Mouse (Mus musculus): ENCODE results near the gene Zfyve27. TPM values are rescaled to one million over a fixed set of nuclear protein-coding genes. Genes with fewer than 3 reads are reported as not detected.

Gene Zfyve27
- polyA plus RNA-seq, 1 experiment from 2014 or later = 17.5 TPM

DNA sequence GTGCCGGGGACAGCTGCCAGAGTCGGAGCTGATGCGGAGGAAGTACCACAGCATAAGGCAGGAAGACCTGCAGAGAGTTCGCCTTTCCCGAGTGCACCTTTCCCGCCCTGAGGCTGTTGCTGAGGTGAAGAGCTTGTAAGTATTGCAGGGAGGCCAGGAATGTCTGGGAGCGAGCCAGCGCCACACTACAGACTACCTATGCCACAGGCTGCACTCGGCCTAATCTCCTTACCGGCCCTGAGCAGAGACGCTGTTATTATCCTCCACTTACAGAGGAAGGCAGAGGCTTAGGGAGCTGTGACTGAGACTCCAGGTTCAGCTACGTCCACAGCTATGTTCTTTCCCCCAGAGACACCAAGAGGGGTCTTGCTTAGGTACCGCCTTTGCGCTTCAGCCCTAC lies 15.6 kb downstream of the Zfyve27 start:
- no peak for ATAC-seq (replicated peaks; ENCODE audit: low FRiP score, low TSS enrichment, low read depth)
- 90% methylated on average over 14 of the region's 14 CpGs for WGBS
- Histone ChIP-seq H3K4me1 (replicated peaks; ENCODE audit: control insufficient read depth, insufficient read depth, low read length) (no peaks in the 10 kb centered on the region), H3K9ac (ENCODE audit: low read length) (no peak overlapping the region), H3K36me3 (ENCODE audit: control insufficient read depth, insufficient read depth, low read length) (peaks cover 47% of the 10 kb centered on the region), H3K9me3 (ENCODE audit: control insufficient read depth, low read length) (no peaks in the 10 kb centered on the region), H3K4me2 (ENCODE audit: low read length) (no peak overlapping the region), H3K27me3 (replicated peaks; ENCODE audit: control insufficient read depth, insufficient read depth, low read length) (no peaks in the 10 kb centered on the region), H3K4me3 (ENCODE audit: low read depth, low read length) (no peak overlapping the region), H3K27ac (ENCODE audit: low read depth) (no peak overlapping the region)
- no peak for DNase-seq (ENCODE audit: low spot score)

DNA sequence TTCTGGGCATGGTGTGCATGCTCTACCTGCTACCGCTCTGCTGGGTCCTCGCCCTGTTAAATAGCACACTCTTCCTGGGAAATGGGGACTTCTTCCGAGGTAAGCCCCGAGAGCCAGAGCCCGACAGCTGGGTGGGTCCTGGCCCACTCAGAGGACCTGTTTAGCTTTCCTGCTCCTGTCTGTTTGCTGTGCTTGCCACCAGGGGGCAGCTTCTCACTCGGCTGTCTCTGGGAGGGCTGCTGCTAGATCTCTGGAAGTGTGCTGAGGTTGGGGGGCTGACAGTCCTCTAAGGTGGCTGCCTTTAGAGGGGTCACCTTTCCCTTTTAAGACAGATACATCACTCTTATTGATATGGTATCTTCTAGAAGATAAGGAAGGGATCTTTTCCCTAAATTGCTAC lies 18.9 kb downstream of the Zfyve27 start:
- no peak overlapping the region for H3K4me2 ChIP-seq (ENCODE audit: low read length)
- no peaks in the 10 kb centered on the region for H3K27me3 ChIP-seq (replicated peaks; ENCODE audit: control insufficient read depth, insufficient read depth, low read length)
- no peaks in the 10 kb centered on the region for H3K9me3 ChIP-seq (ENCODE audit: control insufficient read depth, low read length)
- no peak overlapping the region for H3K27ac ChIP-seq (ENCODE audit: low read depth)
- 64% methylated on average over 6 of the region's 6 CpGs for WGBS
- H3K36me3 ChIP-seq (ENCODE audit: control insufficient read depth, insufficient read depth, low read length) = peaks cover 66% of the 10 kb centered on the region
- H3K4me1 ChIP-seq (replicated peaks; ENCODE audit: control insufficient read depth, insufficient read depth, low read length) = no peaks in the 10 kb centered on the region
- no peak for DNase-seq (ENCODE audit: low spot score)
- H3K4me3 ChIP-seq (ENCODE audit: low read depth, low read length) = no peak overlapping the region
- H3K9ac ChIP-seq (ENCODE audit: low read length) = no peak overlapping the region
- no peak for ATAC-seq (replicated peaks; ENCODE audit: low FRiP score, low TSS enrichment, low read depth)

GRCm38 (mm10) chr19:42189735-42190134 lies 26.0 kb downstream of the Zfyve27 start:
- WGBS = 64% methylated on average over 4 of the region's 4 CpGs
- ATAC-seq (replicated peaks; ENCODE audit: low FRiP score, low TSS enrichment, low read depth) (no peak), DNase-seq (ENCODE audit: low spot score) (no peak)
- no peaks in the 10 kb centered on the region for H3K4me1 ChIP-seq (replicated peaks; ENCODE audit: control insufficient read depth, insufficient read depth, low read length)
- no peak overlapping the region for H3K9ac ChIP-seq (ENCODE audit: low read length)
- peaks cover 37% of the 10 kb centered on the region for H3K36me3 ChIP-seq (ENCODE audit: control insufficient read depth, insufficient read depth, low read length)
- no peaks in the 10 kb centered on the region for H3K27me3 ChIP-seq (replicated peaks; ENCODE audit: control insufficient read depth, insufficient read depth, low read length)
- H3K4me3 ChIP-seq (ENCODE audit: low read depth, low read length) = no peak overlapping the region
- H3K4me2 ChIP-seq (ENCODE audit: low read length) = no peak overlapping the region
- no peaks in the 10 kb centered on the region for H3K9me3 ChIP-seq (ENCODE audit: control insufficient read depth, low read length)
- H3K27ac ChIP-seq (ENCODE audit: low read depth) = no peak overlapping the region

GRCm38 (mm10) chr19:42190494-42190893 lies 26.7 kb downstream of the Zfyve27 start:
- peak; percentile 86 for DNase-seq (ENCODE audit: low spot score)
- Histone ChIP-seq H3K9me3 (ENCODE audit: control insufficient read depth, low read length) (no peaks in the 10 kb centered on the region), H3K4me3 (ENCODE audit: low read depth, low read length) (no peak overlapping the region), H3K4me2 (ENCODE audit: low read length) (no peak overlapping the region), H3K27ac (ENCODE audit: low read depth) (no peak overlapping the region), H3K4me1 (replicated peaks; ENCODE audit: control insufficient read depth, insufficient read depth, low read length) (no peaks in the 10 kb centered on the region), H3K27me3 (replicated peaks; ENCODE audit: control insufficient read depth, insufficient read depth, low read length) (no peaks in the 10 kb centered on the region), H3K9ac (ENCODE audit: low read length) (no peak overlapping the region), H3K36me3 (ENCODE audit: control insufficient read depth, insufficient read depth, low read length) (peaks cover 29% of the 10 kb centered on the region)
- WGBS = 25% methylated on average over 5 of the region's 5 CpGs
- ATAC-seq (replicated peaks; ENCODE audit: low FRiP score, low TSS enrichment, low read depth) = 0 out of 2 replicates have a peak, but pooled peaks have one; percentile 59

- no peaks in the 10 kb centered on the region for H3K4me1 ChIP-seq (replicated peaks; ENCODE audit: control insufficient read depth, insufficient read depth, low read length)
- peaks cover 2% of the 10 kb centered on the region; the same call in 1 of the 2 replicates for H3K27me3 ChIP-seq (replicated peaks; ENCODE audit: control insufficient read depth, insufficient read depth, low read length)
- peaks cover 22% of the 10 kb centered on the region for H3K36me3 ChIP-seq (ENCODE audit: control insufficient read depth, insufficient read depth, low read length)
- no peaks in the 10 kb centered on the region for H3K9me3 ChIP-seq (ENCODE audit: control insufficient read depth, low read length)
- H3K27ac ChIP-seq (ENCODE audit: low read depth) = no peak overlapping the region
- 63% methylated on average over 2 of the region's 2 CpGs for WGBS
- DNase-seq (ENCODE audit: low spot score) (no peak), ATAC-seq (replicated peaks; ENCODE audit: low FRiP score, low TSS enrichment, low read depth) (no peak)
- no peak overlapping the region for H3K9ac ChIP-seq (ENCODE audit: low read length)
- no peak overlapping the region for H3K4me3 ChIP-seq (ENCODE audit: low read depth, low read length)
- H3K4me2 ChIP-seq (ENCODE audit: low read length) = no peak overlapping the region
Measured at GRCm38 (mm10) chr19:42193311-42193710, 29.6 kb downstream of the Zfyve27 start.

GRCm38 (mm10) chr19:42196378-42196777 lies 32.6 kb downstream of the Zfyve27 start:
- Histone ChIP-seq H3K27ac (ENCODE audit: low read depth) (no peak overlapping the region), H3K36me3 (ENCODE audit: control insufficient read depth, insufficient read depth, low read length) (peaks cover 6% of the 10 kb centered on the region; the same call in 1 of the 2 replicates), H3K4me2 (ENCODE audit: low read length) (no peak overlapping the region), H3K4me3 (ENCODE audit: low read depth, low read length) (no peak overlapping the region), H3K4me1 (replicated peaks; ENCODE audit: control insufficient read depth, insufficient read depth, low read length) (no peaks in the 10 kb centered on the region), H3K9me3 (ENCODE audit: control insufficient read depth, low read length) (no peaks in the 10 kb centered on the region), H3K9ac (ENCODE audit: low read length) (no peak overlapping the region), H3K27me3 (replicated peaks; ENCODE audit: control insufficient read depth, insufficient read depth, low read length) (peaks cover 33% of the 10 kb centered on the region)
- no peak for DNase-seq (ENCODE audit: low spot score)
- no peak for ATAC-seq (replicated peaks; ENCODE audit: low FRiP score, low TSS enrichment, low read depth)
- WGBS = 58% methylated on average over 4 of the region's 4 CpGs

DNA sequence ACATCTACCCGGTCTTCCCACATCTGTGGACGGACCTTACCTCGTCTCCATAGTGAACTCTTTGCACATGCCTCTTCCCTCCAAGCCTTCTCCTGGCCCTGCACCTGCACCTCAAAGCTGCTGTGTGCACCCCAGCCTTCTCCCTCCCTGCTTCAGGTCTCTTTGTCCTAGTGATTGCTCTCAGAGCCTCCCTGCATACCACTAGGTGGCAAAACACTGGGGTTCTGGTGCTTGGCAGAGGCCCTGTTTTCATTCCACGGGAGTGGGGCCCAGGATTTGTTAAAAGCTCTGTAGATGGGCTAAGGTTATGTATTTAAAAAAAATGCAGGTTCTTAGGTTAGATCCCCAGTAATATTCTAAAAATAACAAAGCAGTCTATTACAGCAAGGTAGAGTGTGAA lies 33.3 kb downstream of the Zfyve27 start:
- no peak for DNase-seq (ENCODE audit: low spot score)

GRCm38 (mm10) chr19:42198026-42198425 lies 34.3 kb downstream of the Zfyve27 start:
- Histone ChIP-seq H3K27me3 (replicated peaks; ENCODE audit: control insufficient read depth, insufficient read depth, low read length) (peaks cover 49% of the 10 kb centered on the region), H3K4me1 (replicated peaks; ENCODE audit: control insufficient read depth, insufficient read depth, low read length) (0 out of 2 replicates have a peak, but pooled peaks cover 3% of the 10 kb centered on the region), H3K27ac (ENCODE audit: low read depth) (no peak overlapping the region), H3K36me3 (ENCODE audit: control insufficient read depth, insufficient read depth, low read length) (no peaks in the 10 kb centered on the region), H3K9ac (ENCODE audit: low read length) (no peak overlapping the region), H3K4me2 (ENCODE audit: low read length) (no peak overlapping the region), H3K4me3 (ENCODE audit: low read depth, low read length) (no peak overlapping the region), H3K9me3 (ENCODE audit: control insufficient read depth, low read length) (no peaks in the 10 kb centered on the region)
- WGBS = 47% methylated on average over 11 of the region's 11 CpGs
- no peak for ATAC-seq (replicated peaks; ENCODE audit: low FRiP score, low TSS enrichment, low read depth)
- DNase-seq (ENCODE audit: low spot score) = no peak

More for the DNA sequence above, 33.3 kb downstream of the Zfyve27 start:
- ATAC-seq (replicated peaks; ENCODE audit: low FRiP score, low TSS enrichment, low read depth) = no peak
- no peak overlapping the region for H3K4me2 ChIP-seq (ENCODE audit: low read length)
- peaks cover 40% of the 10 kb centered on the region for H3K27me3 ChIP-seq (replicated peaks; ENCODE audit: control insufficient read depth, insufficient read depth, low read length)
- no peaks in the 10 kb centered on the region for H3K9me3 ChIP-seq (ENCODE audit: control insufficient read depth, low read length)
- H3K9ac ChIP-seq (ENCODE audit: low read length) = no peak overlapping the region
- H3K36me3 ChIP-seq (ENCODE audit: control insufficient read depth, insufficient read depth, low read length) = 0 out of 2 replicates have a peak, but pooled peaks cover under 1% of the 10 kb centered on the region
- no peak overlapping the region for H3K4me3 ChIP-seq (ENCODE audit: low read depth, low read length)
- H3K4me1 ChIP-seq (replicated peaks; ENCODE audit: control insufficient read depth, insufficient read depth, low read length) = 0 out of 2 replicates have a peak, but pooled peaks cover 3% of the 10 kb centered on the region
- WGBS = 66% methylated on average over 4 of the region's 4 CpGs
- H3K27ac ChIP-seq (ENCODE audit: low read depth) = no peak overlapping the region

GRCm38 (mm10) chr19:42201696-42202381 lies 38.1 kb downstream of the Zfyve27 start, which contains the start of gene Sfrp5:
Gene Sfrp5, minus strand, starts transcription at chr19:42202252.
- ATAC-seq (replicated peaks; ENCODE audit: low FRiP score, low TSS enrichment, low read depth) (peak; percentile 47; the same call in 1 of the 2 replicates), DNase-seq (ENCODE audit: low spot score) (peak; percentile 68)
- 0 out of 2 replicates have a peak within 1 kb of the TSS, but pooled peaks have one; percentile 8 for H3K9ac ChIP-seq (ENCODE audit: low read length)
- WGBS = 1% methylated on average over 59 of the region's 60 CpGs
- peak within 1 kb of the TSS; percentile 44 for H3K4me2 ChIP-seq (ENCODE audit: low read length)
- no peaks in the 10 kb centered on the region for H3K36me3 ChIP-seq (ENCODE audit: control insufficient read depth, insufficient read depth, low read length)
- no peaks in the 10 kb centered on the region for H3K9me3 ChIP-seq (ENCODE audit: control insufficient read depth, low read length)
- H3K27me3 ChIP-seq (replicated peaks; ENCODE audit: control insufficient read depth, insufficient read depth, low read length) = peaks cover 56% of the 10 kb centered on the region
- H3K4me1 ChIP-seq (replicated peaks; ENCODE audit: control insufficient read depth, insufficient read depth, low read length) = 0 out of 2 replicates have a peak, but pooled peaks cover 3% of the 10 kb centered on the region
- H3K4me3 ChIP-seq (ENCODE audit: low read depth, low read length) = peak within 1 kb of the TSS; percentile 31
- no peak within 1 kb of the TSS for H3K27ac ChIP-seq (ENCODE audit: low read depth)
